Mouse (Mus musculus): Measurements from ENCODE around the gene Gps2.

- no peak for TF ChIP-seq CTCF (IDR thresholded peaks at IDR 0.05; ENCODE audit: control insufficient read depth, insufficient read depth, insufficient replicate concordance, low read depth, low read length)
- peak; percentile 33 for TF ChIP-seq POLR2A (IDR thresholded peaks at IDR 0.05; ENCODE audit: control insufficient read depth, low read depth, low read length)
These were observed 32.7 kb upstream of the Gps2 start, which contains the start of gene Kctd11 for GRCm38 (mm10) chr11:69880853-69881603.
